Mouse (Mus musculus) retina, postnatal 1 day (tissue): ENCODE data around the gene Sox5.

Experiments used
- DNase-seq: peaks from one replicate; pipeline ENCODE4 v3.0.0-alpha.2; 2012

Gene Sox5

GRCm38 (mm10) chr6:144772175-144772918 lies 9.4 kb downstream of the Sox5 start:
- peak; percentile 40 for DNase-seq

GRCm38 (mm10) chr6:144769060-144769459 lies 12.7 kb downstream of the Sox5 start:
- DNase-seq: no peak

GRCm38 (mm10) chr6:144761902-144762301 lies 19.9 kb downstream of the Sox5 start:
- DNase-seq: peak; percentile 50

- no peak for DNase-seq
Measured at GRCm38 (mm10) chr6:144759193-144759592, 22.6 kb downstream of the Sox5 start.

GRCm38 (mm10) chr6:144757414-144757813 lies 24.4 kb downstream of the Sox5 start:
- DNase-seq: peak; percentile 31

- DNase-seq: no peak
Measured at GRCm38 (mm10) chr6:144756444-144756843, 25.3 kb downstream of the Sox5 start.

- no peak for DNase-seq
Measured at GRCm38 (mm10) chr6:144755304-144755703, 26.5 kb downstream of the Sox5 start.

- no peak for DNase-seq
Measured at GRCm38 (mm10) chr6:144754366-144754765, 27.4 kb downstream of the Sox5 start.

GRCm38 (mm10) chr6:144753963-144754296 lies 27.8 kb downstream of the Sox5 start:
- DNase-seq: no peak

- DNase-seq: no peak
Measured at GRCm38 (mm10) chr6:144753225-144753962, 28.4 kb downstream of the Sox5 start.

GRCm38 (mm10) chr6:144751581-144751980 lies 30.2 kb downstream of the Sox5 start:
- DNase-seq: no peak

- DNase-seq: no peak
Measured at GRCm38 (mm10) chr6:144750197-144750596, 31.6 kb downstream of the Sox5 start.

GRCm38 (mm10) chr6:144746436-144746835 lies 35.3 kb downstream of the Sox5 start:
- DNase-seq: no peak

- no peak for DNase-seq
Measured at GRCm38 (mm10) chr6:144742559-144742958, 39.2 kb downstream of the Sox5 start.

GRCm38 (mm10) chr6:144741080-144741655 lies 40.6 kb downstream of the Sox5 start:
- no peak for DNase-seq

GRCm38 (mm10) chr6:144740343-144740742 lies 41.4 kb downstream of the Sox5 start:
- DNase-seq: no peak

GRCm38 (mm10) chr6:144739753-144740152 lies 42.0 kb downstream of the Sox5 start:
- DNase-seq: no peak

- no peak for DNase-seq
Measured at GRCm38 (mm10) chr6:144737786-144738185, 44.0 kb downstream of the Sox5 start.

- no peak for DNase-seq
Measured at GRCm38 (mm10) chr6:144731251-144731970, 50.4 kb downstream of the Sox5 start.

- DNase-seq: no peak
Measured at GRCm38 (mm10) chr6:144723530-144724144, 58.1 kb downstream of the Sox5 start.

- no peak for DNase-seq
Measured at GRCm38 (mm10) chr6:144723024-144723423, 58.8 kb downstream of the Sox5 start.

- no peak for DNase-seq
Measured at GRCm38 (mm10) chr6:144720846-144721245, 60.9 kb downstream of the Sox5 start.

- no peak for DNase-seq
Measured at GRCm38 (mm10) chr6:144716376-144716775, 65.4 kb downstream of the Sox5 start.
